ENCODE assay signal across 7 mouse cellular contexts in genomic region chr11:97440441-97440881, GRCm38 (mm10). TPM values are rescaled to one million over a fixed set of nuclear protein-coding genes. Genes with fewer than 3 reads are reported as not detected.
A peak's percentile ranks its signal among the peaks of the same experiment; 100 is the strongest.
DNase-seq lines count a peak whose midpoint lies in the region; ATAC-seq and TF ChIP-seq lines count a peak whose summit lies in the region.

No protein-coding gene starts in this region.

- peak overlapping the region; percentile 73 for H3K4me3 ChIP-seq in embryonic facial prominence, embryonic 15.5 days (replicated peaks)
- H3K4me3 ChIP-seq in hindbrain, postnatal 0 days (ENCODE audit: low read length) = peak overlapping the region; percentile 36
- peak overlapping the region; percentile 38 for H3K4me3 ChIP-seq in midbrain, embryonic 11.5 days (ENCODE audit: low read depth, low read length)

- peaks cover 19% of the 10 kb centered on the region for H3K36me3 ChIP-seq in embryonic facial prominence, embryonic 15.5 days
- H3K36me3 ChIP-seq in hindbrain, postnatal 0 days (ENCODE audit: insufficient read depth, low read length) = 0 out of 2 replicates have a peak, but pooled peaks cover 7% of the 10 kb centered on the region
- H3K36me3 ChIP-seq in midbrain, embryonic 11.5 days (ENCODE audit: control insufficient read depth, insufficient read depth, low read length) = no peaks in the 10 kb centered on the region

- no peak for TF ChIP-seq CTCF in hindbrain, postnatal 0 days (IDR thresholded peaks at IDR 0.05; ENCODE audit: low read depth)

- no peaks in the 10 kb centered on the region for H3K9me3 ChIP-seq in embryonic facial prominence, embryonic 15.5 days (replicated peaks)
- H3K9me3 ChIP-seq in hindbrain, postnatal 0 days (ENCODE audit: low read length) = no peaks in the 10 kb centered on the region
- no peaks in the 10 kb centered on the region for H3K9me3 ChIP-seq in midbrain, embryonic 11.5 days (ENCODE audit: control insufficient read depth, low read length)

- no peaks in the 10 kb centered on the region for H3K27me3 ChIP-seq in embryonic facial prominence, embryonic 15.5 days
- 0 out of 2 replicates have a peak, but pooled peaks cover 7% of the 10 kb centered on the region for H3K27me3 ChIP-seq in hindbrain, postnatal 0 days (ENCODE audit: insufficient read depth, low read length)
- peaks cover 32% of the 10 kb centered on the region for H3K27me3 ChIP-seq in midbrain, embryonic 11.5 days (ENCODE audit: control insufficient read depth, insufficient read depth, low read length)

- DNase-seq in spleen, postnatal 4 days (ENCODE audit: low spot score in 2 of 2) = peak; percentile 46 to 83
- no peak for DNase-seq in spleen, adult 18-20 months
- DNase-seq in hindbrain, postnatal 0 days (ENCODE audit: low spot score) = peak; percentile 29
- peak; percentile 92 for DNase-seq in midbrain, embryonic 11.5 days (ENCODE audit: low spot score, missing footprints)
- no peak for DNase-seq in c-Kit-positive CD71-positive TER-119-positive erythroid progenitor cells, embryonic 14.5 days (ENCODE audit: low spot score)
- no peak for DNase-seq in spleen, postnatal 14 days (ENCODE audit: low spot score in 2 of 2)

- H3K4me2 ChIP-seq in embryonic facial prominence, embryonic 15.5 days (replicated peaks) = peak overlapping the region; percentile 78
- peak overlapping the region; percentile 54 for H3K4me2 ChIP-seq in hindbrain, postnatal 0 days (ENCODE audit: low read depth, low read length)
- peak overlapping the region; percentile 45 for H3K4me2 ChIP-seq in midbrain, embryonic 11.5 days

- H3K9ac ChIP-seq in embryonic facial prominence, embryonic 15.5 days = peak overlapping the region; percentile 73
- H3K9ac ChIP-seq in hindbrain, postnatal 0 days (replicated peaks; ENCODE audit: low read length) = peak overlapping the region; percentile 49
- H3K9ac ChIP-seq in midbrain, embryonic 11.5 days (ENCODE audit: low read length) = peak overlapping the region; percentile 45

- H3K27ac ChIP-seq in embryonic facial prominence, embryonic 15.5 days (replicated peaks) = peak overlapping the region; percentile 89
- peak overlapping the region; percentile 41; the same call in 1 of the 2 replicates for H3K27ac ChIP-seq in hindbrain, postnatal 0 days
- H3K27ac ChIP-seq in midbrain, embryonic 11.5 days (ENCODE audit: low read depth, low read length) = no peak overlapping the region

- peaks cover 76% of the 10 kb centered on the region for H3K4me1 ChIP-seq in embryonic facial prominence, embryonic 15.5 days
- peaks cover 11% of the 10 kb centered on the region; the same call in 1 of the 2 replicates for H3K4me1 ChIP-seq in hindbrain, postnatal 0 days (ENCODE audit: insufficient read depth, low read length)
- peaks cover 27% of the 10 kb centered on the region for H3K4me1 ChIP-seq in midbrain, embryonic 11.5 days (ENCODE audit: control insufficient read depth, insufficient read depth, low read length)

- ATAC-seq in embryonic facial prominence, embryonic 15.5 days (ENCODE audit: insufficient number of reproducible peaks, low FRiP score, low TSS enrichment, low read depth) = 0 out of 2 replicates have a peak, but pooled peaks have one; percentile 5
- ATAC-seq in hindbrain, postnatal 0 days = peak; percentile 33; the same call in 1 of the 2 replicates
- no peak for ATAC-seq in midbrain, embryonic 11.5 days (ENCODE audit: low FRiP score)

- under 1% methylated on average over 34 of the region's 34 CpGs for WGBS in embryonic facial prominence, embryonic 15.5 days
- WGBS in hindbrain, postnatal 0 days = 2% methylated on average over 34 of the region's 34 CpGs
- 5% methylated on average over 33 of the region's 34 CpGs for WGBS in midbrain, embryonic 11.5 days

RNA-seq across cellular contexts. Expression of gene Arhgap23, which starts 25.1 kb away (rescaled TPM):
- 9.6 and 10.4 TPM in 2 replicates for polyA plus RNA-seq in embryonic facial prominence, embryonic 15.5 days (2015; fragmentation: Nextera tagmentation; extraction: Ambion mirVana)
- total RNA-seq in hindbrain, postnatal 0 days (2014; rRNA removed) = 75.2 and 86.8 TPM in 2 replicates
- polyA plus RNA-seq in hindbrain, postnatal 0 days (2015; fragmentation: Nextera tagmentation; extraction: Ambion mirVana) = 7.3 and 7.7 TPM in 2 replicates
- 2.5 and 2.8 TPM in 2 replicates for polyA plus RNA-seq in midbrain, embryonic 11.5 days (2014; fragmentation: Nextera tagmentation; extraction: Ambion mirVana)

RNA-seq across cellular contexts. Expression of gene 4933428G20Rik, which starts 59.7 kb away (rescaled TPM):
- polyA plus RNA-seq in embryonic facial prominence, embryonic 15.5 days (2015; fragmentation: Nextera tagmentation; extraction: Ambion mirVana) = 1.4 and 1.7 TPM in 2 replicates
- 0.43 TPM in 1 of 2 replicates, not detected in the other for total RNA-seq in hindbrain, postnatal 0 days (2014; rRNA removed)
- 0.48 and 1.1 TPM in 2 replicates for polyA plus RNA-seq in hindbrain, postnatal 0 days (2015; fragmentation: Nextera tagmentation; extraction: Ambion mirVana)
- 0.11 TPM in 1 of 2 replicates, not detected in the other for polyA plus RNA-seq in midbrain, embryonic 11.5 days (2014; fragmentation: Nextera tagmentation; extraction: Ambion mirVana)

Comparison
In these comparisons a context has a peak if more than half of its experiments do, and no peak if none do; other contexts are left out.
1. DNase-seq: peak in spleen, postnatal 4 days (2 of 2), hindbrain, postnatal 0 days (single experiment) and midbrain, embryonic 11.5 days (single experiment); none in spleen, adult 18-20 months (0 of 2), c-Kit-positive CD71-positive TER-119-positive erythroid progenitor cells, embryonic 14.5 days (single experiment) and spleen, postnatal 14 days (0 of 2).
2. Peak in every context shown above with its lines, with median percentiles within 50 percentile points of each other: H3K4me2 ChIP-seq, H3K4me3 ChIP-seq and H3K9ac ChIP-seq.